ENCODE assay signal across 15 mouse cellular contexts in genomic region chr6:34529992-34530391, GRCm38 (mm10).
"Had no signal": no experiment of that assay in that cellular context is flagged by ENCODE, and none has a peak within 500 bp of the region (broad histone marks: within the 10 kb centered on the region; RNA-seq: fewer than 3 reads in every experiment).

No protein-coding gene starts in this region.

- H3K9ac ChIP-seq: limb, embryonic 12.5 days; limb, embryonic 15.5 days; liver, embryonic 14.5 days; liver, postnatal 0 days had no signal

- H3K9me3 ChIP-seq: limb, embryonic 12.5 days; limb, embryonic 15.5 days had no signal

- DNase-seq: kidney, adult 8-10 months; kidney, postnatal 36 days; left cerebral cortex, postnatal 4 days; liver, postnatal 0 days; lung, postnatal 4 days; midbrain, embryonic 14.5 days; thymus, adult 2 months; thymus, postnatal 14 days; thymus, postnatal 4 days had no signal

- H3K27ac ChIP-seq: limb, embryonic 12.5 days; limb, embryonic 15.5 days; liver, embryonic 14.5 days had no signal

- H3K27me3 ChIP-seq: limb, embryonic 12.5 days; limb, embryonic 15.5 days had no signal

- H3K36me3 ChIP-seq: limb, embryonic 12.5 days; limb, embryonic 15.5 days had no signal

- H3K4me1 ChIP-seq: limb, embryonic 15.5 days had no signal

- H3K4me2 ChIP-seq: limb, embryonic 12.5 days; limb, embryonic 15.5 days; liver, embryonic 11.5 days; midbrain, embryonic 11.5 days had no signal

- H3K4me3 ChIP-seq: limb, embryonic 12.5 days; limb, embryonic 15.5 days had no signal

- ATAC-seq: intestine, postnatal 0 days; liver, postnatal 0 days had no signal
